Comparison of ENCODE assay signal across 12 mouse cellular contexts in genomic region chr5:135780331-135780730, GRCm38 (mm10). TPM values are rescaled to one million over a fixed set of nuclear protein-coding genes. Genes with fewer than 3 reads are reported as not detected.
DNase-seq lines count a peak whose midpoint lies in the region; ATAC-seq and TF ChIP-seq lines count a peak whose summit lies in the region.
"Had no signal": no experiment of that assay in that cellular context is flagged by ENCODE, and none has a peak within 500 bp of the region (broad histone marks: within the 10 kb centered on the region; RNA-seq: fewer than 3 reads in every experiment).

No protein-coding gene starts in this region.

- peak overlapping the region; percentile 88 for H3K4me3 ChIP-seq in heart, postnatal 0 days (ENCODE audit: low read depth, low read length)
- H3K4me3 ChIP-seq in E14TG2a.4 (replicated peaks; ENCODE audit: low read length): peak overlapping the region; percentile 99
- H3K4me3 ChIP-seq in embryonic fibroblast, embryonic 13.5 days (ENCODE audit: insufficient read depth, low read length): peak overlapping the region; percentile 92
- H3K4me3 ChIP-seq in liver, embryonic 15.5 days (replicated peaks): peak overlapping the region; percentile 97

- H3K36me3 ChIP-seq in heart, postnatal 0 days (replicated peaks; ENCODE audit: control insufficient read depth, insufficient read depth, low read length): peaks cover 33% of the 10 kb centered on the region
- peaks cover 58% of the 10 kb centered on the region for H3K36me3 ChIP-seq in E14TG2a.4 (ENCODE audit: insufficient read depth, low read length)
- H3K36me3 ChIP-seq in liver, embryonic 15.5 days (replicated peaks): peaks cover 38% of the 10 kb centered on the region

- no peak for TF ChIP-seq POLR2A in embryonic fibroblast, embryonic 13.5 days (IDR thresholded peaks at IDR 0.05; ENCODE audit: low read depth, low read length)

- H3K27ac ChIP-seq in heart, postnatal 0 days (ENCODE audit: low read depth): no peak overlapping the region
- no peak overlapping the region for H3K27ac ChIP-seq in embryonic fibroblast, embryonic 13.5 days (ENCODE audit: insufficient read depth, low read length)
- H3K27ac ChIP-seq in liver, embryonic 15.5 days (replicated peaks): no peak overlapping the region

- H3K9me3 ChIP-seq in heart, postnatal 0 days (replicated peaks; ENCODE audit: control insufficient read depth, low read length): no peaks in the 10 kb centered on the region
- H3K9me3 ChIP-seq in E14TG2a.4 (ENCODE audit: low read length): no peaks in the 10 kb centered on the region
- H3K9me3 ChIP-seq in liver, embryonic 15.5 days (replicated peaks): no peaks in the 10 kb centered on the region

- no peak for ATAC-seq in heart, postnatal 0 days (ENCODE audit: insufficient read depth, low read depth)
- no peak for ATAC-seq in liver, embryonic 15.5 days (ENCODE audit: insufficient read depth)

- peaks cover 26% of the 10 kb centered on the region for H3K4me1 ChIP-seq in heart, postnatal 0 days (ENCODE audit: control insufficient read depth, insufficient read depth)
- H3K4me1 ChIP-seq in E14TG2a.4 (replicated peaks; ENCODE audit: low read depth, low read length): peaks cover 71% of the 10 kb centered on the region
- H3K4me1 ChIP-seq in embryonic fibroblast, embryonic 13.5 days (ENCODE audit: control insufficient read depth, insufficient read depth, low read length): 0 out of 2 replicates have a peak, but pooled peaks cover 10% of the 10 kb centered on the region
- peaks cover 56% of the 10 kb centered on the region for H3K4me1 ChIP-seq in liver, embryonic 15.5 days (replicated peaks)

- WGBS in heart, postnatal 0 days: 57% methylated on average over 8 of the region's 8 CpGs
- 36% methylated on average over 8 of the region's 8 CpGs for WGBS in liver, embryonic 15.5 days (ENCODE audit: insufficient replicate concordance)

- no peak for DNase-seq in heart, postnatal 0 days (ENCODE audit: low spot score)
- no peak for DNase-seq in heart, adult 11 months
- DNase-seq in adrenal gland, postnatal 25 days: no peak
- DNase-seq in testis, postnatal 14 days (ENCODE audit: low spot score): no peak
- no peak for DNase-seq in gastrocnemius, adult 18-20 months (ENCODE audit: low spot score)
- DNase-seq: cerebellum, postnatal 14 days; left cerebral cortex, postnatal 4 days had no signal

- no peak for TF ChIP-seq CTCF in heart, postnatal 0 days (IDR thresholded peaks at IDR 0.05; ENCODE audit: low read depth)
- no peak for TF ChIP-seq CTCF in E14TG2a.4 (conservative IDR thresholded peaks at IDR 0.05; ENCODE audit: low read length)
- TF ChIP-seq CTCF in embryonic fibroblast, embryonic 13.5 days (IDR thresholded peaks at IDR 0.05; ENCODE audit: borderline replicate concordance, insufficient read depth, low read length): no peak

- no peaks in the 10 kb centered on the region for H3K27me3 ChIP-seq in heart, postnatal 0 days (ENCODE audit: control insufficient read depth, insufficient read depth, low read length)
- no peaks in the 10 kb centered on the region; the same call in 1 of the 2 replicates for H3K27me3 ChIP-seq in E14TG2a.4 (ENCODE audit: insufficient read depth, low read length)
- no peaks in the 10 kb centered on the region for H3K27me3 ChIP-seq in liver, embryonic 15.5 days

- TF ChIP-seq EP300 in heart, postnatal 0 days (IDR thresholded peaks at IDR 0.05; ENCODE audit: low read depth): no peak

- peak overlapping the region; percentile 3; the same call in 1 of the 2 replicates for H3K9ac ChIP-seq in heart, postnatal 0 days (replicated peaks; ENCODE audit: low read depth, low read length)
- peak overlapping the region; percentile 94; the same call in 1 of the 2 replicates for H3K9ac ChIP-seq in liver, embryonic 15.5 days

- H3K4me2 ChIP-seq in heart, postnatal 0 days (ENCODE audit: low read depth, low read length): peak overlapping the region; percentile 84
- H3K4me2 ChIP-seq in liver, embryonic 15.5 days: peak overlapping the region; percentile 94

RNA-seq across cellular contexts. Expression of gene Mdh2, which starts 2.1 kb away (rescaled TPM):
- total RNA-seq in heart, postnatal 0 days (2014; rRNA removed; ENCODE audit: low replicate concordance): 389 and 420 TPM in 2 replicates
- 2,045 and 2,081 TPM in 2 replicates for polyA plus RNA-seq in heart, postnatal 0 days (2015; fragmentation: Nextera tagmentation; extraction: Ambion mirVana)
- 495 and 573 TPM in 2 replicates for polyA plus RNA-seq in embryonic fibroblast, embryonic 13.5 days (2011; ENCODE audit: insufficient read length, low read depth, missing spikeins)
- polyA plus RNA-seq in liver, embryonic 15.5 days (2015; fragmentation: Nextera tagmentation; extraction: Ambion mirVana): 302 and 306 TPM in 2 replicates
- 408 and 463 TPM in 2 replicates for total RNA-seq in adrenal gland, postnatal 25 days (2021)
- total RNA-seq in gastrocnemius, adult 18-20 months (2021): 1,000 to 10,000 TPM in 1 of 2 experiments, 100 to 1,000 TPM in 1; 959 to 1,045 TPM

RNA-seq across cellular contexts. Expression of gene Styxl1, which starts 2.1 kb away (rescaled TPM):
- not detected in 2 replicates for total RNA-seq in heart, postnatal 0 days (2014; rRNA removed; ENCODE audit: low replicate concordance)
- 0.18 and 0.42 TPM in 2 replicates for polyA plus RNA-seq in heart, postnatal 0 days (2015; fragmentation: Nextera tagmentation; extraction: Ambion mirVana)
- polyA plus RNA-seq in embryonic fibroblast, embryonic 13.5 days (2011; ENCODE audit: insufficient read length, low read depth, missing spikeins): 0.50 TPM in 1 of 2 replicates, not detected in the other
- not detected in 2 replicates for polyA plus RNA-seq in liver, embryonic 15.5 days (2015; fragmentation: Nextera tagmentation; extraction: Ambion mirVana)
- total RNA-seq in adrenal gland, postnatal 25 days (2021): 0.36 TPM in 1 of 2 replicates, not detected in the other
- total RNA-seq in gastrocnemius, adult 18-20 months (2021): not detected
- total RNA-seq: hematopoietic stem cell, adult 5-6 weeks; left cerebral cortex, postnatal 4 days had no signal

RNA-seq across cellular contexts. Expression of gene Srrm3, which starts 26.4 kb away (rescaled TPM):
- 0.31 TPM in 1 of 2 replicates, not detected in the other for total RNA-seq in heart, postnatal 0 days (2014; rRNA removed; ENCODE audit: low replicate concordance)
- 0.03 TPM in 1 of 2 replicates, not detected in the other for polyA plus RNA-seq in heart, postnatal 0 days (2015; fragmentation: Nextera tagmentation; extraction: Ambion mirVana)
- not detected in 2 replicates for polyA plus RNA-seq in embryonic fibroblast, embryonic 13.5 days (2011; ENCODE audit: insufficient read length, low read depth, missing spikeins)
- 0.02 TPM in 1 of 2 replicates, not detected in the other for polyA plus RNA-seq in liver, embryonic 15.5 days (2015; fragmentation: Nextera tagmentation; extraction: Ambion mirVana)
- 1.7 and 5.6 TPM in 2 replicates for total RNA-seq in adrenal gland, postnatal 25 days (2021)
- total RNA-seq in gastrocnemius, adult 18-20 months (2021): not detected
- total RNA-seq: hematopoietic stem cell, adult 5-6 weeks; neutrophil, adult 5-6 weeks had no signal

RNA-seq across cellular contexts. Expression of gene Tmem120a, which starts 36.1 kb away (rescaled TPM):
- 25.6 and 32.6 TPM in 2 replicates for total RNA-seq in heart, postnatal 0 days (2014; rRNA removed; ENCODE audit: low replicate concordance)
- polyA plus RNA-seq in heart, postnatal 0 days (2015; fragmentation: Nextera tagmentation; extraction: Ambion mirVana): 33.9 and 34.2 TPM in 2 replicates
- 89.3 and 94.7 TPM in 2 replicates for polyA plus RNA-seq in embryonic fibroblast, embryonic 13.5 days (2011; ENCODE audit: insufficient read length, low read depth, missing spikeins)
- polyA plus RNA-seq in liver, embryonic 15.5 days (2015; fragmentation: Nextera tagmentation; extraction: Ambion mirVana): 17.8 and 18.9 TPM in 2 replicates
- 36.7 and 37.8 TPM in 2 replicates for total RNA-seq in adrenal gland, postnatal 25 days (2021)
- 1 to 10 TPM; 6.8 to 8.4 TPM for total RNA-seq in gastrocnemius, adult 18-20 months (2021)
